Comparison of ENCODE assay signal across 9 mouse cellular contexts in genomic region chr9:64277706-64278105, GRCm38 (mm10). TPM values are rescaled to one million over a fixed set of nuclear protein-coding genes. Genes with fewer than 3 reads are reported as not detected.
A peak's percentile ranks its signal among the peaks of the same experiment; 100 is the strongest.
DNase-seq lines count a peak whose midpoint lies in the region; ATAC-seq and TF ChIP-seq lines count a peak whose summit lies in the region.
"Had no signal": no experiment of that assay in that cellular context is flagged by ENCODE, and none has a peak within 500 bp of the region (broad histone marks: within the 10 kb centered on the region; RNA-seq: fewer than 3 reads in every experiment).

No protein-coding gene starts in this region.

- no peaks in the 10 kb centered on the region for H3K36me3 ChIP-seq in kidney, embryonic 15.5 days
- no peaks in the 10 kb centered on the region for H3K36me3 ChIP-seq in heart, postnatal 0 days (replicated peaks; ENCODE audit: control insufficient read depth, insufficient read depth, low read length)

- H3K9me3 ChIP-seq in kidney, embryonic 15.5 days (replicated peaks), result no peaks in the 10 kb centered on the region
- no peaks in the 10 kb centered on the region for H3K9me3 ChIP-seq in heart, postnatal 0 days (replicated peaks; ENCODE audit: control insufficient read depth, low read length)

- 69% methylated on average over 8 of the region's 8 CpGs for WGBS in kidney, embryonic 15.5 days
- 65% methylated on average over 8 of the region's 8 CpGs for WGBS in heart, postnatal 0 days

- TF ChIP-seq CTCF in heart, postnatal 0 days (IDR thresholded peaks at IDR 0.05; ENCODE audit: low read depth), result peak; percentile 67

- TF ChIP-seq EP300 in heart, postnatal 0 days (IDR thresholded peaks at IDR 0.05; ENCODE audit: low read depth), result no peak

- peaks cover 8% of the 10 kb centered on the region for H3K4me1 ChIP-seq in kidney, embryonic 15.5 days
- 0 out of 2 replicates have a peak, but pooled peaks cover 7% of the 10 kb centered on the region for H3K4me1 ChIP-seq in heart, postnatal 0 days (ENCODE audit: control insufficient read depth, insufficient read depth)

- no peak for ATAC-seq in kidney, embryonic 15.5 days (replicated peaks; ENCODE audit: low FRiP score)
- ATAC-seq in heart, postnatal 0 days (ENCODE audit: insufficient read depth, low read depth), result no peak

- no peaks in the 10 kb centered on the region for H3K27me3 ChIP-seq in kidney, embryonic 15.5 days
- no peaks in the 10 kb centered on the region for H3K27me3 ChIP-seq in heart, postnatal 0 days (ENCODE audit: control insufficient read depth, insufficient read depth, low read length)

- no peak overlapping the region for H3K9ac ChIP-seq in kidney, embryonic 15.5 days
- no peak overlapping the region for H3K9ac ChIP-seq in heart, postnatal 0 days (replicated peaks; ENCODE audit: low read depth, low read length)

- DNase-seq in kidney, adult 11 months, result peak; percentile 42
- peak; percentile 69 for DNase-seq in T-cell, adult 2 months (ENCODE audit: low spot score)
- DNase-seq in cerebellum, postnatal 36 days, result peak; percentile 72 to 77
- peak; percentile 42 for DNase-seq in heart, postnatal 0 days (ENCODE audit: low spot score)
- DNase-seq in left cerebral cortex, postnatal 36 days (ENCODE audit: low spot score in 2 of 2), result peak; percentile 29 to 51
- peak; percentile 49 for DNase-seq in ovary, postnatal 14 days (ENCODE audit: low spot score)
- DNase-seq in thymus, postnatal 14 days, result peak; percentile 79

- no peak overlapping the region for H3K27ac ChIP-seq in kidney, embryonic 15.5 days
- H3K27ac ChIP-seq in heart, postnatal 0 days (ENCODE audit: low read depth), result no peak overlapping the region

- no peak overlapping the region for H3K4me3 ChIP-seq in kidney, embryonic 15.5 days (replicated peaks)
- no peak overlapping the region for H3K4me3 ChIP-seq in heart, postnatal 0 days (ENCODE audit: low read depth, low read length)

- H3K4me2 ChIP-seq in kidney, embryonic 15.5 days, result no peak overlapping the region
- H3K4me2 ChIP-seq in heart, postnatal 0 days (ENCODE audit: low read depth, low read length), result no peak overlapping the region

- intact Hi-C loops in left cerebral cortex, postnatal 36 days (cut with DNase I), result loop anchor here (10.0 kb wide), 1 partner anchor 363 kb away; no protein-coding TSS in a partner anchor

RNA-seq across cellular contexts. Expression of gene Tipin, which starts 3.7 kb away (rescaled TPM):
- 245 and 252 TPM in 2 replicates for polyA plus RNA-seq in kidney, embryonic 15.5 days (2015; fragmentation: Nextera tagmentation; extraction: Ambion mirVana)
- 19.8 and 20.9 TPM in 2 replicates for total RNA-seq in heart, postnatal 0 days (2014; rRNA removed; ENCODE audit: low replicate concordance)
- 54.1 and 60.7 TPM in 2 replicates for polyA plus RNA-seq in heart, postnatal 0 days (2015; fragmentation: Nextera tagmentation; extraction: Ambion mirVana)
- total RNA-seq in left cerebral cortex, postnatal 36 days (2021), result 10 to 100 TPM; 16.8 to 27.1 TPM

RNA-seq across cellular contexts. Expression of gene Map2k1, which starts 24.3 kb away (rescaled TPM):
- 80.4 and 81.7 TPM in 2 replicates for polyA plus RNA-seq in kidney, embryonic 15.5 days (2015; fragmentation: Nextera tagmentation; extraction: Ambion mirVana)
- 110 and 149 TPM in 2 replicates for total RNA-seq in heart, postnatal 0 days (2014; rRNA removed; ENCODE audit: low replicate concordance)
- 57.1 and 57.7 TPM in 2 replicates for polyA plus RNA-seq in heart, postnatal 0 days (2015; fragmentation: Nextera tagmentation; extraction: Ambion mirVana)
- 100 to 1,000 TPM; 280 to 296 TPM for total RNA-seq in left cerebral cortex, postnatal 36 days (2021)

RNA-seq across cellular contexts. Expression of gene Uchl4, which starts 42.7 kb away (rescaled TPM):
- 2.9 and 3.0 TPM in 2 replicates for polyA plus RNA-seq in kidney, embryonic 15.5 days (2015; fragmentation: Nextera tagmentation; extraction: Ambion mirVana)
- total RNA-seq in heart, postnatal 0 days (2014; rRNA removed; ENCODE audit: low replicate concordance), result not detected in 2 replicates
- polyA plus RNA-seq in heart, postnatal 0 days (2015; fragmentation: Nextera tagmentation; extraction: Ambion mirVana), result 0.75 and 1.1 TPM in 2 replicates
- total RNA-seq in left cerebral cortex, postnatal 36 days (2021), result 1 to 10 TPM; 2.4 to 2.7 TPM
- polyA plus RNA-seq: gonadal fat pad, adult 2 months had no signal
